Mouse (Mus musculus): Measurements from ENCODE around the gene Klf12. TPM values are rescaled to one million over a fixed set of nuclear protein-coding genes. Genes with fewer than 3 reads are reported as not detected.

Klf12 gene
- total RNA-seq, 1 experiment from 2014 or later: 34.2 TPM

DNA sequence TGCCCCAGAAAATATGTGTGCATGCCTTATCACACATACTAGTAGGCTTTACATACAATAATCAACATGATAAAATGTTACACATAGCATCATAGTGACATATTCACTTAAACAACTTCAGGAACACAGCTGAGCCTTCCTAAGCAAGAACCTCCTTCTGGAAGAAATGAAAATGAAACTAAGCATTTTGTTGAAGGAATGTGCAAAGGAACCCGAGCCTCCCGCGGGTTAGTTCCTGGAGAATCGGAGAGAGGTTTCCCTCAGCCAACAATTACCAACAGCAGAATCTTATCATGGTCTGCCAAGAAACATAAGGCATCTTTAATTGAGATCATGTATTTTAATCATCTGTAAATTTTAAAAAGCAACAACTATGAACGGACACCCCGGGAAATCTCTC is 257.8 kb downstream of the Klf12 start:
- no peak for DNase-seq

DNA sequence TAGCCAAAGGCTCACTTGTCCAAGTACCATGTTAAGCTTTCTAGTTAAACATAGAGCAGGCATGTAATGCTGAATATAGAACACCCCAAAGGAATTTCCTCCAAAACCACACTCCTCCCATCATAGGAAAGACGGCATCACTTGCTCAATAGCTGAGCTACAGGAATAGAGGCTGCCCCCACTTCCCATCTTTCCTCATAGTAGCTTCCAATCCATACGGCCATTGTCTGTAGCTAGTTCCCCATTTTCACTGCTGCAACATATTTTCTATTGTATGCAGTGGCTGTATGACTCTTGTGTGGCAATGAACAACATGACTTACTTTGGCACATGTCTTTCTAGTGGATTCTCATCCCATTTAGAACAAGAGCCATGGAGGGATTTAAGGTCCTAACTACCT is 267.3 kb downstream of the Klf12 start:
- DNase-seq: no peak

- no peak for DNase-seq
These were observed 274.0 kb downstream of the Klf12 start for GRCm38 (mm10) chr14:100010525-100010924.

- DNase-seq: peak; percentile 4
These were observed 274.6 kb downstream of the Klf12 start for GRCm38 (mm10) chr14:100009790-100010382.

DNA sequence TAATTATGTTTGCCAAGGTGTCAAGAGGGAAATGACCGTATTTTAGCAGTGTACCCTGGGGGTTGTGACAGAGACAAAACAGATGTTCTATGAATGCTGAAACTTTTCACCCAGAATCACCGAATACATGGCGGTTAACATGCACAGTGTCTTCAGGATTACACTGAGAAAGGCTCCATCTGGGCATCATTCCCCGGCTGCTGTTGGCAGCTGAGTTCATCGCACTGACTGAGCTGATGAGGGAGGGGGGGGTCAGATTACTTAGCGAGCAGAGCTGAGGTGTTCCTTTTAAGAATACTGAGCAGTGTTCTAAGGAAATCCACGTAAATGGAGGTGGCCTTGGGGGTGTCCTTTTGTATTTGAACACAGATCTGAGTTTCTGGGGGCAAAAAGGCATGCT is 301.0 kb downstream of the Klf12 start:
- DNase-seq: no peak

DNA sequence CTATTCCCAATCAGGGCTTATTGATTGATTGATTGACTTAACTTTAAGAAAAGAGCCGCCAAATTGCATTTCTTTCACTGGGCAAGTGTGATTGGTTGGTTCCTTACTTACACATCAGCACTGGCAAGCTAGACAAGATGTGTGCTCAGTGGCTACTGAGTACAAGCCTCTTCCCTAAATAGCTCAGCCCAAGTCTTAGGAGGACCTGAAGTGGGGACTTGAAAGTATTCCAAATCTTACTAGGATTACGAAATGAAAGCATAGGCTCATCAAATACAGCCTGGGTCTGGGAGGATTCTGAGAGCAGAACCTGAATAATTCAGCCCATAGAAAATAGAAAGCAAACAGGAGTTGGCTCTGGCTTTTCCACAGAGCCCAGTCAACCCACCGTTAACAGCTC is 303.3 kb downstream of the Klf12 start:
- DNase-seq: no peak

- no peak for DNase-seq
These were observed 316.6 kb downstream of the Klf12 start for GRCm38 (mm10) chr14:99967920-99968319.

DNA sequence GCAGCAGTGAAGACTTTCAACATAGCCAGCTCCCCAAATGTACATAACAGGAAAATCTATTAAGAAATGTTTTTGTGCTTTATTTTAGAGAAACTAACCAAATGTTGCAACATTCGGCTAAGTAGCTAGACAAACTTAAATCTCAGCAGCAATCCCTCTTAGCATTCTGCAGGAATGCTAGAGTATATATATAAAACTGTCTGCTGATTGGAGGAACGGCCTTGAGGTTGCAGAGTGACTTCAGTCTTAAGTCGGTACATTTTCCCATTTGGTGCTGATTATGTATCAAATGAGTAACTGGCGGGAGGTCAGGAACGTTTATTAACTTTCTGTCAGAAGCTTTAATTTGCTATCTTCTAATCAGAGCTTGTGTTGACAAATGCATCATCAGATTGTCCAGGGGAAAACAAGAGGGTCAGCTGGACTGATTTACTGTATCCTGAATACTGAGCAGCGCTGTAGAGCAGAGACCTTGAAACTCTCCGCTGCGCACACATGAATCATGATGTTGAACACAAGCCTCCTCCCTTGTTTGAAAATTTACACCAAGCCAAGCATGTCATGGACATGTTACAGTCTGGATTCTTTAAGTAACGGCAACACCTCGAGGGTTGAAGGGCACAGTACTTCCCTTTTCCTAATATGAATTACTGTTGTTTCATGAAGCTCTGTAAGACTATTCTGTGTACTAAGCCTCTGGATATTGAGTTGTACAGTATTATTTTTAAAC is 323.8 kb downstream of the Klf12 start:
- peak; percentile 15 for DNase-seq

GRCm38 (mm10) chr14:99955133-99955532 is 329.3 kb downstream of the Klf12 start:
- no peak for DNase-seq

- DNase-seq: peak; percentile 9
These were observed 340.0 kb downstream of the Klf12 start for GRCm38 (mm10) chr14:99944221-99945108.

GRCm38 (mm10) chr14:99943156-99943555 is 341.3 kb downstream of the Klf12 start:
- DNase-seq: peak; percentile 30

DNA sequence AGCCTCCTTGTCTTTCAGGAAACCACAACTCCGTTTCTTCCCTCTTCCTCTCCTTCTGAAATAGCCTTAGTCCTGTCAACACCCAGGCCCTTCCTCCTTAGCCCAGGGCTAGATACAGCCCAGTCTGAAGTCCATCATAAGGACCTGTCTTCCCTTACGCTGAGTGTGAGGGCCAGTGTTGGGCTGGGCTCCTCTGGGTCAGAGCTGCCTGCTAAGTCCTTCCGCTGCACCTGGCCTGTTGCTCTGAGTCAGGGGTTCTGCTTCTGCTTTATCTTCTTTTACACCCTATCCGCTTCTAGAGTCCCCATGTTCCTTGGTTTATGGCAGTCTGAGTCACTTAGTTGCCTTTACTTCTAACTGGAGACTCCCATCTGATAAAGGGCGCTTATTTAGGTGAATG is 351.0 kb downstream of the Klf12 start:
- no peak for DNase-seq

GRCm38 (mm10) chr14:99931879-99932278 is 352.6 kb downstream of the Klf12 start:
- peak; percentile 68 for DNase-seq

DNA sequence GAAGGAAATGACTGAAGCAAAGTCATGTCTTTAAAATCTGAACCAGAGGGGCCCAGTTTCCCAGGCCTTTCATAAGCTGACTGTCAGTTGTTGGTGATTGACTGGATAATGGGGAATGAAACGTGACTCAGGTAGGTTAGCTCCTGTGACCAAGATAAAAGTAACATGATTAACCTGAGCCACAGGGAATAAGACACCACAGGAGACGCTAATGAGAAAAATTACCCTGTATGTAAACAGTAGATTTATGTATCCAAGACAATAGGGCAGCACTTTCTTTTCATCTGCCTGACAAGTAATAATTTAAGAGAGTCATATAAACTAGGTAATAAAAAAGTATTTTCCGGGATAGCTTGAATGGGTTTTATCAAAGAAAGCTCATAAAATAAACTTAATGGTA is 372.6 kb downstream of the Klf12 start:
- no peak for DNase-seq

DNA sequence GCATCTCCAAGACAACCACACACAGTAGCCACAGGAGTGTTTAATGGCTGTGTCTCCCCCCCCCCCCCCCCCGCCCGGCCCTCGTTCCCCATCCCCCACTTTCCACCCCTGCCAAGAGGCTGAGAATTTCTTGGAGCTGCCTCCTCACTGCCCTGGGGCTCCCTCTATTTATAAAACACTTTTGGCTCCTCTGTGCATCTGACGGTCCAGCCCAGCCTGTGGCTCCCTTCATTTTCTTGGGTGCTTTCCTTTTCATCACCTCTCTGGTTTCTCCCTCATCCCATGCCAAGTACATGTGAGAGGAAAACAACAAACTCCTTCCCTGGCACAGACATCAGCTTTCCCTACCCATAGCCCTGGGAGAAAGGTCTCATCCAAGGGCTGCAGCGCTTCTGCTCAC is 373.6 kb downstream of the Klf12 start:
- DNase-seq: no peak

- DNase-seq: no peak
These were observed 383.6 kb downstream of the Klf12 start for GRCm38 (mm10) chr14:99900902-99901301.

DNA sequence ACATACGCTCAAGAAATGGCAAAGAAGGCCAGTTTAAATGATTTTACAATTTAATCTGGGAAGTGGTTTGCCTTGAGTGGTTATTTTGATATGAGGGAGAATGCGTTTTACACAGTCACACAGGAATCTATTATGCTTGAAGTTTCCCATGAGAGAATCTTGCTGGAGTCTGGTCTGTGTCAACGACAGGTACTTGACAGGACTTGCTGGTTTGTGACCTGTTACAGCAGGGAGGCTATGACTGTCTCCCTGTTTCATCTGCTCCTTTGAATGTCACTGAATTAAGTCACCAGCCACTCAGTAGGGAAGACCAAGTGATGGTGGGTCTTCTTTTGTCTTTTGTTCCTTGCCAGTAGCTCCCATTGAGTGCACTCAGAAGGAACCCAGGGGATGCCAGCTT is 385.6 kb downstream of the Klf12 start:
- no peak for DNase-seq

DNA sequence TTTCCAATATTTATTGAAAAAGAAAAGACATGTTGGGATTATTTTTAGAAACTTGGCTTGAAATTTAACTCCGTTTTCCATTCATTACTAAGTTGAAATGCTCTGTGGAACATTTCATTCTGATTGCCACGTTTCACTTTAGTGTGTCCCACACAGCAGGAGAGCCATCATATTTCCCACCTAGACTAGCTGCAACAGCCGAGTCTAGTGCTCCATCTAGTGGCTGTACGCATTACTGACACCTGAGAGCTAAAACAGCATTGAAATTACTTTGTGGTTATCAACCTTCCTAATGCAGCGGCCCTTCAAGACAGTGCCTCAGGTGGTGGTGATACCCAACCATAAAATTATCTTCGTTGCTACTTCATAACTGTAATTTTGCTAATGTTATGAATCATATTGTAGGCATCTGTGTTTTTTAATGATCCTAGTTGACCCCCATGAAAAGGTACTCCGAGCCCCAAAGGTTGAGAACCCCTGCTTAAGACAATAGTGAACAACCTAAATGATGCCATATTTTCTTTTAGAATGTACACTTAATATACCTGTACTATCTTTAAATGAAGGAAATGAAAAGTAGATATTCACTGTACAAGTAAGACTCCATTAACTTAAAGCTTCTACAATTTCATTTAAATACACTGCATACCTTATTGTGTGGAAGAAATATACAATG is 389.6 kb downstream of the Klf12 start:
- DNase-seq: peak; percentile 46

GRCm38 (mm10) chr14:99894062-99894461 is 390.4 kb downstream of the Klf12 start:
- no peak for DNase-seq

DNA sequence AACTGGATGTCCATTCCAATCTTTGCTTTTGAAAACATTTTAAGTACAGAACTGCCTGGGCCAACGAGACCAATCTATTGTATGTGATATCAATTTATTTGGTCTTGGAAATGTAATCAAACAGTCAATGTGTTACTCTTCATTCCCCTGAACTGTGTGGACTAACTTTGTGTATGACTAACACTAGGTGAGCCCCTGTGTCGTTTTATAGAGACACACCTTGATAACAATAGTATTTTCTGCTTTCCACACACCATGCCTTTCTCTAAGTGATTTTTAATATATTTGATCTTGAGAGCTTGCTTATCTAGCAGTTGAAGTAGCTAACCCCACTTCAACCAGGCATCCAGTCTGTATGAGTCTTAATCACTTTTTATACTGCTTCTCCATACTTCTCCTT is 398.0 kb downstream of the Klf12 start:
- no peak for DNase-seq

- DNase-seq: no peak
These were observed 398.9 kb downstream of the Klf12 start for GRCm38 (mm10) chr14:99885562-99885961.

- DNase-seq: no peak
These were observed 399.4 kb downstream of the Klf12 start for GRCm38 (mm10) chr14:99885128-99885527.

All from adrenal gland, postnatal 25 days (tissue).